Comparison of ENCODE assay signal across 10 mouse cellular contexts in the genomic region with DNA sequence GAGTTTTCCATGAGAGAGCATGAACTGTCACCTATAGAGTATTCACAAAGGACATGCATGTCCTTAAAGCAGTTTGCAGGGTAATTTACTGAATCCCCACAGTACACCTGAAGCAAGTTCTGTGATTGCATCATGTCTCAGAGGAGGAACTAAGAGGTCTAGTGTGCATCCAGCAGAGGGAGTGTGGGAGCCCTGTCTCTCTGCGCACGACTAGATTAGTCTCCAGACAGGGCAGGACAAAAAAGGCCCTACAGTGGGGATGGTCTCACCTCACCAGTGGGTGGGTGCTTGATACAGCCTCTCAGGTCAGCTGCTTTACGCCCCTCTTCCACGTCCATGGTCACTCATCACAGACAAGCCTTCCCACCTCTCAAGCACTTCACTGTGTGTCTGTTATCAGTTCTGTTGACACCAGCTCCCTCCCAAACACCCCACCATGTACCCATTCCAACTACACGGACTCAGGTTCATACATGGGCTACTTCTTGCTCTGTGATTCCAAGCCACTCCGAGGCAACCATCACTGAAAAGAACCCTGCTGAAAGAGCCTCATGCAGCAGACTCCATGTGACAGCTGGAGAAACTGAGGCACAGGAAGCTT. TPM values are rescaled to one million over a fixed set of nuclear protein-coding genes. Genes with fewer than 3 reads are reported as not detected.
DNase-seq lines count a peak whose midpoint lies in the region; ATAC-seq and TF ChIP-seq lines count a peak whose summit lies in the region.
"Had no signal": no experiment of that assay in that cellular context is flagged by ENCODE, and none has a peak within 500 bp of the region (broad histone marks: within the 10 kb centered on the region; RNA-seq: fewer than 3 reads in every experiment).

No protein-coding gene starts in this region.

- H3K27me3 ChIP-seq in cerebellum, adult 2 months (ENCODE audit: control insufficient read depth, insufficient read depth, low read length) = no peaks in the 10 kb centered on the region
- no peaks in the 10 kb centered on the region for H3K27me3 ChIP-seq in kidney, embryonic 16.5 days (ENCODE audit: insufficient read depth, low read length)
- H3K27me3 ChIP-seq in heart, embryonic 12.5 days (replicated peaks) = no peaks in the 10 kb centered on the region
- H3K27me3 ChIP-seq: liver, embryonic 15.5 days had no signal

- no peak overlapping the region for H3K9ac ChIP-seq in kidney, embryonic 16.5 days (replicated peaks; ENCODE audit: low read length)
- H3K9ac ChIP-seq in heart, embryonic 12.5 days = peak overlapping the region; percentile 52; the same call in 1 of the 2 replicates
- H3K9ac ChIP-seq: hindbrain, embryonic 14.5 days; liver, embryonic 15.5 days had no signal

- no peak for ATAC-seq in kidney, embryonic 16.5 days (ENCODE audit: low FRiP score, low TSS enrichment)
- peak; percentile 51 for ATAC-seq in heart, embryonic 12.5 days (ENCODE audit: insufficient number of reproducible peaks, low FRiP score)
- no peak for ATAC-seq in cerebellum, adult (ENCODE audit: insufficient number of reproducible peaks, low FRiP score, low TSS enrichment)

- TF ChIP-seq POLR2A in cerebellum, adult 2 months (IDR thresholded peaks at IDR 0.05; ENCODE audit: borderline replicate concordance, insufficient read depth, low read length) = no peak

- no peak overlapping the region for H3K27ac ChIP-seq in cerebellum, adult 2 months (ENCODE audit: insufficient read depth, low read length)
- no peak overlapping the region for H3K27ac ChIP-seq in kidney, embryonic 16.5 days (ENCODE audit: low read length)
- peak overlapping the region; percentile 97 for H3K27ac ChIP-seq in heart, embryonic 12.5 days (ENCODE audit: poor library complexity, severe bottlenecking)
- H3K27ac ChIP-seq: hindbrain, embryonic 14.5 days; liver, embryonic 15.5 days had no signal

- H3K4me3 ChIP-seq in cerebellum, adult 2 months (replicated peaks; ENCODE audit: insufficient read depth, low read depth, low read length) = no peak overlapping the region
- H3K4me3 ChIP-seq in kidney, embryonic 16.5 days (ENCODE audit: low read length) = no peak overlapping the region
- no peak overlapping the region for H3K4me3 ChIP-seq in heart, embryonic 12.5 days
- H3K4me3 ChIP-seq: liver, embryonic 15.5 days had no signal

- 67% methylated on average over 6 of the region's 6 CpGs for WGBS in cerebellum, adult 2 months
- 66% methylated on average over 6 of the region's 6 CpGs for WGBS in kidney, embryonic 16.5 days
- 37% methylated on average over 6 of the region's 6 CpGs for WGBS in heart, embryonic 12.5 days

- peak; percentile 40; the same call in 1 of the 2 replicates for TF ChIP-seq CTCF in cerebellum, adult 2 months (IDR thresholded peaks at IDR 0.05; ENCODE audit: borderline replicate concordance, insufficient read depth, low read depth, low read length)

- no peak for DNase-seq in cerebellum, adult 2 months
- no peak for DNase-seq in cerebellum, adult 11 months
- DNase-seq in kidney, postnatal 36 days = peak; percentile 11 to 60
- peak; percentile 20 for DNase-seq in 416B (ENCODE audit: low read depth)
- no peak for DNase-seq in neural tube, embryonic 10.5 days (ENCODE audit: extremely low spot score, low spot score)

- peaks cover 21% of the 10 kb centered on the region for H3K4me1 ChIP-seq in cerebellum, adult 2 months (ENCODE audit: control insufficient read depth, insufficient read depth, low read length)
- H3K4me1 ChIP-seq in kidney, embryonic 16.5 days (ENCODE audit: insufficient read depth, low read length) = peaks cover 13% of the 10 kb centered on the region
- H3K4me1 ChIP-seq in heart, embryonic 12.5 days (replicated peaks) = peaks cover 95% of the 10 kb centered on the region
- H3K4me1 ChIP-seq: liver, embryonic 15.5 days had no signal

- no peaks in the 10 kb centered on the region for H3K36me3 ChIP-seq in kidney, embryonic 16.5 days (ENCODE audit: insufficient read depth, low read length)
- peaks cover 6% of the 10 kb centered on the region; the same call in 1 of the 2 replicates for H3K36me3 ChIP-seq in heart, embryonic 12.5 days
- H3K36me3 ChIP-seq: liver, embryonic 15.5 days had no signal

- H3K4me2 ChIP-seq in kidney, embryonic 16.5 days (replicated peaks; ENCODE audit: low read depth, low read length) = no peak overlapping the region
- no peak overlapping the region for H3K4me2 ChIP-seq in heart, embryonic 12.5 days
- H3K4me2 ChIP-seq: hindbrain, embryonic 14.5 days; liver, embryonic 15.5 days had no signal

- no peaks in the 10 kb centered on the region for H3K9me3 ChIP-seq in kidney, embryonic 16.5 days (ENCODE audit: low read length)
- no peaks in the 10 kb centered on the region for H3K9me3 ChIP-seq in heart, embryonic 12.5 days (replicated peaks)
- H3K9me3 ChIP-seq: liver, embryonic 15.5 days had no signal

RNA-seq across cellular contexts. Expression of a gene that starts 25.7 kb away (rescaled TPM):
- polyA plus RNA-seq in cerebellum, adult 2 months (2012; rRNA removed) = 0.30 and 0.49 TPM in 2 replicates
- not detected in 2 replicates for polyA plus RNA-seq in kidney, embryonic 16.5 days (2015; fragmentation: Nextera tagmentation; extraction: Ambion mirVana)
- 0.36 TPM in 1 of 2 replicates, not detected in the other for polyA plus RNA-seq in heart, embryonic 12.5 days (2016; fragmentation: Nextera tagmentation; extraction: Ambion mirVana)
- polyA plus RNA-seq: hindbrain, embryonic 14.5 days had no signal

RNA-seq across cellular contexts. Expression of a gene that starts 31.6 kb away (rescaled TPM):
- polyA plus RNA-seq in cerebellum, adult 2 months (2012; rRNA removed) = 0.59 and 0.93 TPM in 2 replicates
- 0.64 and 0.71 TPM in 2 replicates for polyA plus RNA-seq in kidney, embryonic 16.5 days (2015; fragmentation: Nextera tagmentation; extraction: Ambion mirVana)
- 209 and 214 TPM in 2 replicates for polyA plus RNA-seq in heart, embryonic 12.5 days (2016; fragmentation: Nextera tagmentation; extraction: Ambion mirVana)

Comparison
In these comparisons a context has a peak if more than half of its experiments do, and no peak if none do; other contexts are left out.
1. DNase-seq: peak in kidney, postnatal 36 days (2 of 2) and 416B (single experiment); none in cerebellum, adult 2 months (0 of 2), cerebellum, adult 11 months (single experiment) and neural tube, embryonic 10.5 days (single experiment).
2. RNA of a gene that starts 31.6 kb away (polyA plus RNA-seq): 209 to 214 TPM in heart, embryonic 12.5 days; 0.64 to 0.71 TPM in kidney, embryonic 16.5 days and 0.59 to 0.93 TPM in cerebellum, adult 2 months; every median in the first group is over 100 times any median in the second.